Mouse (Mus musculus): Measurements from ENCODE around the gene Ppm1l. TPM values are rescaled to one million over a fixed set of nuclear protein-coding genes. Genes with fewer than 3 reads are reported as not detected.

The Ppm1l gene
- total and polyA plus RNA-seq, 2 experiments from 2014 or later = 20.3 to 31.6 TPM

GRCm38 (mm10) chr3:69392298-69392697 is 75.6 kb downstream of the Ppm1l start:
- Histone ChIP-seq H3K4me1 (ENCODE audit: insufficient read depth, low read length) (no peaks in the 10 kb centered on the region), H3K36me3 (ENCODE audit: insufficient read depth, low read length) (no peaks in the 10 kb centered on the region), H3K4me2 (ENCODE audit: low read depth, low read length) (no peak overlapping the region), H3K27ac (no peak overlapping the region), H3K27me3 (ENCODE audit: insufficient read depth, low read length) (no peaks in the 10 kb centered on the region), H3K9ac (replicated peaks; ENCODE audit: low read length) (no peak overlapping the region), H3K4me3 (ENCODE audit: low read length) (no peak overlapping the region), H3K9me3 (ENCODE audit: low read length) (no peaks in the 10 kb centered on the region)
- ATAC-seq = no peak
- TF ChIP-seq CTCF (IDR thresholded peaks at IDR 0.05; ENCODE audit: low read depth) = no peak
- no peak for DNase-seq (ENCODE audit: low spot score)
- WGBS = 73% methylated on average over 5 of the region's 5 CpGs

- Histone ChIP-seq H3K9me3 (ENCODE audit: low read length) (no peaks in the 10 kb centered on the region), H3K4me2 (ENCODE audit: low read depth, low read length) (no peak overlapping the region), H3K4me1 (ENCODE audit: insufficient read depth, low read length) (no peaks in the 10 kb centered on the region), H3K36me3 (ENCODE audit: insufficient read depth, low read length) (no peaks in the 10 kb centered on the region), H3K27ac (no peak overlapping the region), H3K27me3 (ENCODE audit: insufficient read depth, low read length) (no peaks in the 10 kb centered on the region), H3K4me3 (ENCODE audit: low read length) (no peak overlapping the region), H3K9ac (replicated peaks; ENCODE audit: low read length) (no peak overlapping the region)
- ATAC-seq (no peak), DNase-seq (ENCODE audit: low spot score) (no peak)
- WGBS = 76% methylated on average over 9 of the region's 9 CpGs
- TF ChIP-seq CTCF (IDR thresholded peaks at IDR 0.05; ENCODE audit: low read depth) = no peak
Measured at GRCm38 (mm10) chr3:69393079-69393478, 76.4 kb downstream of the Ppm1l start.

GRCm38 (mm10) chr3:69393991-69394390 is 77.3 kb downstream of the Ppm1l start:
- Histone ChIP-seq H3K4me2 (ENCODE audit: low read depth, low read length) (no peak overlapping the region), H3K9me3 (ENCODE audit: low read length) (no peaks in the 10 kb centered on the region), H3K4me1 (ENCODE audit: insufficient read depth, low read length) (no peaks in the 10 kb centered on the region), H3K9ac (replicated peaks; ENCODE audit: low read length) (no peak overlapping the region), H3K36me3 (ENCODE audit: insufficient read depth, low read length) (no peaks in the 10 kb centered on the region), H3K27ac (no peak overlapping the region), H3K27me3 (ENCODE audit: insufficient read depth, low read length) (no peaks in the 10 kb centered on the region), H3K4me3 (ENCODE audit: low read length) (no peak overlapping the region)
- DNase-seq (ENCODE audit: low spot score) = peak; percentile 25
- no peak for TF ChIP-seq CTCF (IDR thresholded peaks at IDR 0.05; ENCODE audit: low read depth)
- ATAC-seq = no peak
- WGBS = 67% methylated on average over 3 of the region's 3 CpGs

- DNase-seq (ENCODE audit: low spot score) = no peak
- Histone ChIP-seq H3K27me3 (ENCODE audit: insufficient read depth, low read length) (no peaks in the 10 kb centered on the region), H3K4me1 (ENCODE audit: insufficient read depth, low read length) (no peaks in the 10 kb centered on the region), H3K4me3 (ENCODE audit: low read length) (no peak overlapping the region), H3K27ac (no peak overlapping the region), H3K9ac (replicated peaks; ENCODE audit: low read length) (no peak overlapping the region), H3K36me3 (ENCODE audit: insufficient read depth, low read length) (no peaks in the 10 kb centered on the region), H3K9me3 (ENCODE audit: low read length) (no peaks in the 10 kb centered on the region), H3K4me2 (ENCODE audit: low read depth, low read length) (no peak overlapping the region)
- TF ChIP-seq CTCF (IDR thresholded peaks at IDR 0.05; ENCODE audit: low read depth) = peak; percentile 35
- WGBS = 84% methylated on average over 5 of the region's 5 CpGs
- ATAC-seq = no peak
Measured at GRCm38 (mm10) chr3:69395084-69395483, 78.4 kb downstream of the Ppm1l start.

GRCm38 (mm10) chr3:69397733-69398132 is 81.1 kb downstream of the Ppm1l start:
- ATAC-seq = no peak
- no peaks in the 10 kb centered on the region for H3K4me1 ChIP-seq (ENCODE audit: insufficient read depth, low read length)
- peak; percentile 58 for TF ChIP-seq CTCF (IDR thresholded peaks at IDR 0.05; ENCODE audit: low read depth)

GRCm38 (mm10) chr3:69399336-69399735 is 82.7 kb downstream of the Ppm1l start:
- no peaks in the 10 kb centered on the region for H3K27me3 ChIP-seq (ENCODE audit: insufficient read depth, low read length)
- 85% methylated on average over 6 of the region's 6 CpGs for WGBS
- H3K4me3 ChIP-seq (ENCODE audit: low read length) = no peak overlapping the region
- H3K9ac ChIP-seq (replicated peaks; ENCODE audit: low read length) = no peak overlapping the region
- no peak overlapping the region for H3K4me2 ChIP-seq (ENCODE audit: low read depth, low read length)
- DNase-seq (ENCODE audit: low spot score) (no peak), ATAC-seq (no peak)
- no peaks in the 10 kb centered on the region for H3K36me3 ChIP-seq (ENCODE audit: insufficient read depth, low read length)
- no peak overlapping the region for H3K27ac ChIP-seq
- H3K4me1 ChIP-seq (ENCODE audit: insufficient read depth, low read length) = no peaks in the 10 kb centered on the region
- no peak for TF ChIP-seq CTCF (IDR thresholded peaks at IDR 0.05; ENCODE audit: low read depth)
- no peaks in the 10 kb centered on the region for H3K9me3 ChIP-seq (ENCODE audit: low read length)

More at GRCm38 (mm10) chr3:69397733-69398132, 81.1 kb downstream of the Ppm1l start:
- H3K9me3 ChIP-seq (ENCODE audit: low read length) = no peaks in the 10 kb centered on the region
- WGBS = 67% methylated on average over 5 of the region's 5 CpGs
- H3K36me3 ChIP-seq (ENCODE audit: insufficient read depth, low read length) = no peaks in the 10 kb centered on the region
- DNase-seq (ENCODE audit: low spot score) = no peak
- no peak overlapping the region for H3K9ac ChIP-seq (replicated peaks; ENCODE audit: low read length)
- H3K4me3 ChIP-seq (ENCODE audit: low read length) = no peak overlapping the region
- H3K27me3 ChIP-seq (ENCODE audit: insufficient read depth, low read length) = no peaks in the 10 kb centered on the region
- H3K27ac ChIP-seq = no peak overlapping the region
- no peak overlapping the region for H3K4me2 ChIP-seq (ENCODE audit: low read depth, low read length)

- Histone ChIP-seq H3K4me2 (ENCODE audit: low read depth, low read length) (no peak overlapping the region), H3K4me3 (ENCODE audit: low read length) (no peak overlapping the region), H3K27me3 (ENCODE audit: insufficient read depth, low read length) (no peaks in the 10 kb centered on the region; the same call in 1 of the 2 replicates), H3K36me3 (ENCODE audit: insufficient read depth, low read length) (no peaks in the 10 kb centered on the region), H3K9me3 (ENCODE audit: low read length) (no peaks in the 10 kb centered on the region; the same call in 1 of the 2 replicates), H3K27ac (no peak overlapping the region), H3K4me1 (ENCODE audit: insufficient read depth, low read length) (no peaks in the 10 kb centered on the region), H3K9ac (replicated peaks; ENCODE audit: low read length) (no peak overlapping the region)
- no peak for ATAC-seq
- DNase-seq (ENCODE audit: low spot score) = no peak
- 72% methylated on average over 5 of the region's 5 CpGs for WGBS
- no peak for TF ChIP-seq CTCF (IDR thresholded peaks at IDR 0.05; ENCODE audit: low read depth)
Measured at GRCm38 (mm10) chr3:69403196-69403595, 86.5 kb downstream of the Ppm1l start.
